Mouse (Mus musculus) lung, embryonic 14.5 days (tissue): ENCODE measurements around the gene B4galnt4. TPM values are rescaled to one million over a fixed set of nuclear protein-coding genes. Genes with fewer than 3 reads are reported as not detected.

Experiments used
- ATAC-seq: fragments of 200-750 bp; cut with Nextera tagmentation; 2 replicates; pipeline ENCODE4 v1.8.0; 2017; ENCODE audit warnings: mild to moderate bottlenecking, moderate TSS enrichment, moderate library complexity; ENCODE audit not compliant: insufficient read depth
- DNase-seq: peaks from one replicate; pipeline ENCODE4 v3.0.0-alpha.2; 2015
- H3K27ac ChIP-seq: fragments of 300-500 bp; sonication (generic); 2 replicates; pipeline ENCODE4 v1.5.1; 2014; ENCODE audit warnings: low read depth, mild to moderate bottlenecking, moderate library complexity
- H3K27me3 ChIP-seq: fragments of 300-500 bp; sonication (generic); 2 replicates; pipeline ENCODE4 v1.6.1; 2014; ENCODE audit warnings: low read length, control low read depth; ENCODE audit not compliant: insufficient read depth
- H3K36me3 ChIP-seq: fragments of 300-500 bp; sonication (generic); 2 replicates; pipeline ENCODE4 v1.6.1; 2014; ENCODE audit warnings: control low read depth; ENCODE audit not compliant: insufficient read depth
- H3K4me1 ChIP-seq: fragments of 300-500 bp; sonication (generic); 2 replicates; pipeline ENCODE4 v1.6.1; 2014; ENCODE audit warnings: antibody characterized with exemption, control low read depth; ENCODE audit not compliant: insufficient read depth
- H3K4me2 ChIP-seq: fragments of 300-500 bp; sonication (generic); 2 replicates; pipeline ENCODE4 v1.6.1; 2014; ENCODE audit warnings: mild to moderate bottlenecking
- H3K4me3 ChIP-seq: fragments of 300-500 bp; sonication (generic); 2 replicates; pipeline ENCODE4 v1.5.1; 2014; ENCODE audit warnings: low read depth, low read length
- H3K9ac ChIP-seq: fragments of 300-500 bp; sonication (generic); 2 replicates; pipeline ENCODE4 v1.6.1; 2014
- H3K9me3 ChIP-seq: fragments of 300-500 bp; sonication (generic); 2 replicates; pipeline ENCODE4 v1.6.1; 2016; ENCODE audit warnings: low read depth, low read length, control low read depth
- CTCF ChIP-seq: IDR thresholded peaks from 2 replicates; pipeline ENCODE4 v1.5.1; 2016; ENCODE audit warnings: antibody characterized with exemption, low read depth
- WGBS: fragments of 180-500 bp; shearing (Covaris S2); extraction: QIAGEN DNeasy Blood & Tissue Kit; methylation state at CpG from one replicate; pipeline ENCODE4 v1.1.7; 2014; 5-methylcytosine and 5-hydroxymethylcytosine counted together
- polyA plus RNA-seq: library from polyadenylated mRNA; unstranded; fragments of >200 nt; fragmentation: Nextera tagmentation; extraction: Ambion mirVana; gene quantifications from 2 replicates; pipeline ENCODE4 v1.2.1, GENCODE M21; 2014

B4galnt4 gene
- polyA plus RNA-seq, 1 experiment from 2014 or later: 5.6 TPM

- H3K4me1 ChIP-seq: 0 out of 2 replicates have a peak, but pooled peaks cover 4% of the 10 kb centered on the region
- no peaks in the 10 kb centered on the region for H3K36me3 ChIP-seq
- ATAC-seq (peak; percentile 92), DNase-seq (peak; percentile 88)
- 5% methylated on average over 15 of the region's 19 CpGs for WGBS
- peak overlapping the region; percentile 92 for H3K27ac ChIP-seq
- no peak for TF ChIP-seq CTCF
- peak overlapping the region; percentile 42 for H3K9ac ChIP-seq
- peak overlapping the region; percentile 35 for H3K4me3 ChIP-seq
- no peaks in the 10 kb centered on the region for H3K9me3 ChIP-seq
- H3K4me2 ChIP-seq: peak overlapping the region; percentile 81
- no peaks in the 10 kb centered on the region for H3K27me3 ChIP-seq
Observed at GRCm38 (mm10) chr7:141047581-141048225, 13.2 kb upstream of the B4galnt4 start.

GRCm38 (mm10) chr7:141048226-141049218, 12.4 kb upstream of the B4galnt4 start:
- no peaks in the 10 kb centered on the region for H3K36me3 ChIP-seq
- peak overlapping the region; percentile 35 for H3K4me3 ChIP-seq
- no peaks in the 10 kb centered on the region for H3K27me3 ChIP-seq
- ATAC-seq: peak; percentile 89
- TF ChIP-seq CTCF: peak; percentile 93
- WGBS: 8% methylated on average over 21 of the region's 21 CpGs
- peak overlapping the region; percentile 92 for H3K27ac ChIP-seq
- DNase-seq: peak; percentile 98
- H3K4me2 ChIP-seq: peak overlapping the region; percentile 81
- H3K4me1 ChIP-seq: 0 out of 2 replicates have a peak, but pooled peaks cover 4% of the 10 kb centered on the region
- no peaks in the 10 kb centered on the region for H3K9me3 ChIP-seq
- H3K9ac ChIP-seq: peak overlapping the region; percentile 42

DNA sequence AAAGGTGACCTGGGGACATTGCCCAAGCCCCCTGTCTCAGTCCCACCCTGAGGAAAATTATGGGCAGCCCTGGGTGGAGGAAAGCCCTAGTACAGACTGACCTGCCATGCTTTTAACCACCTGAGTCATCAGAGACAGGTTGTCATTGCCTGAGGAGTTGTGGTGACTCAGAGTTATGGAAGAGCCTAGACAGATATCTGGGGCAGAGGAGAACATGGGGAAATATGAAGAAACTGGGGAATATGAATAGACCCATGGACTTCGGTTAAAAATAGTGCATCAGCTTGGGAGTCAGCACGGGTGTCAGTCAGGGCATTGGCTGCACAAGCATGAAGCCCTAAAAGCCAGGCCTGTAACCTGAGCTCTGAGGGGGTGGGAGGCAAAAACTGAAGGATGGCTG, 11.6 kb upstream of the B4galnt4 start:
- Histone ChIP-seq H3K9me3 (no peaks in the 10 kb centered on the region), H3K9ac (no peak overlapping the region), H3K27me3 (no peaks in the 10 kb centered on the region), H3K27ac (no peak overlapping the region), H3K4me1 (0 out of 2 replicates have a peak, but pooled peaks cover 4% of the 10 kb centered on the region), H3K4me2 (no peak overlapping the region), H3K4me3 (no peak overlapping the region), H3K36me3 (no peaks in the 10 kb centered on the region)
- no peak for TF ChIP-seq CTCF
- WGBS: 91% methylated on average over 2 of the region's 2 CpGs
- DNase-seq: no peak
- ATAC-seq: no peak

GRCm38 (mm10) chr7:141051060-141051685, 9.7 kb upstream of the B4galnt4 start:
- no peak overlapping the region for H3K27ac ChIP-seq
- 54% methylated on average over 17 of the region's 17 CpGs for WGBS
- TF ChIP-seq CTCF: no peak
- ATAC-seq (no peak), DNase-seq (no peak)
- H3K4me1 ChIP-seq: 0 out of 2 replicates have a peak, but pooled peaks cover 4% of the 10 kb centered on the region
- H3K27me3 ChIP-seq: no peaks in the 10 kb centered on the region
- no peaks in the 10 kb centered on the region for H3K9me3 ChIP-seq
- H3K36me3 ChIP-seq: no peaks in the 10 kb centered on the region
- H3K4me2 ChIP-seq: no peak overlapping the region
- no peak overlapping the region for H3K9ac ChIP-seq
- H3K4me3 ChIP-seq: no peak overlapping the region

GRCm38 (mm10) chr7:141052016-141052415, 8.9 kb upstream of the B4galnt4 start:
- ATAC-seq: no peak
- Histone ChIP-seq H3K4me1 (0 out of 2 replicates have a peak, but pooled peaks cover 4% of the 10 kb centered on the region), H3K36me3 (no peaks in the 10 kb centered on the region), H3K4me3 (no peak overlapping the region), H3K4me2 (no peak overlapping the region), H3K27ac (no peak overlapping the region), H3K27me3 (no peaks in the 10 kb centered on the region), H3K9ac (no peak overlapping the region), H3K9me3 (no peaks in the 10 kb centered on the region)
- no peak for TF ChIP-seq CTCF
- WGBS: 76% methylated on average over 4 of the region's 4 CpGs
- DNase-seq: no peak

- no peak for TF ChIP-seq CTCF
- WGBS: 71% methylated on average over 2 of the region's 2 CpGs
Observed at GRCm38 (mm10) chr7:141052421-141052820, 8.5 kb upstream of the B4galnt4 start.

More at GRCm38 (mm10) chr7:141052421-141052820, 8.5 kb upstream of the B4galnt4 start:
- Histone ChIP-seq H3K4me2 (no peak overlapping the region), H3K4me3 (no peak overlapping the region), H3K27ac (no peak overlapping the region), H3K27me3 (no peaks in the 10 kb centered on the region), H3K9me3 (no peaks in the 10 kb centered on the region), H3K4me1 (0 out of 2 replicates have a peak, but pooled peaks cover under 1% of the 10 kb centered on the region), H3K9ac (no peak overlapping the region), H3K36me3 (no peaks in the 10 kb centered on the region)
- no peak for ATAC-seq
- DNase-seq: no peak
